Mouse (Mus musculus) urinary bladder, postnatal 14 days (tissue): ENCODE data around the gene Prr12.
"Not testable (repeated sequence)": the region's sequence is repeated elsewhere in the genome, so short reads cannot be mapped to it uniquely, and the experiment has no call there.

Source experiments
- DNase-seq: peaks from one replicate; pipeline ENCODE4 v3.0.0; 2021; ENCODE audit warnings: low spot score

The Prr12 gene

GRCm38 (mm10) chr7:45024281-45025248, 28.1 kb downstream of the Prr12 start:
- DNase-seq = no peak

GRCm38 (mm10) chr7:45023711-45024110, 29.0 kb downstream of the Prr12 start:
- DNase-seq = not testable (repeated sequence)

- DNase-seq = no peak
Observed at GRCm38 (mm10) chr7:45020225-45020624, 32.5 kb downstream of the Prr12 start.

GRCm38 (mm10) chr7:45019031-45019571, 33.6 kb downstream of the Prr12 start:
- DNase-seq = peak; percentile 72

GRCm38 (mm10) chr7:45017242-45018061, 35.2 kb downstream of the Prr12 start, which contains the start of gene Rras:
Rras (plus strand) TSS chr7:45017961.
- DNase-seq = peak; percentile 91

- no peak for DNase-seq
Observed at GRCm38 (mm10) chr7:45016761-45017160, 35.9 kb downstream of the Prr12 start.

GRCm38 (mm10) chr7:45015957-45016612, 36.6 kb downstream of the Prr12 start, which contains the start of gene Scaf1:
Scaf1 (minus strand) TSS chr7:45016363.
- DNase-seq = peak; percentile 99

GRCm38 (mm10) chr7:45015344-45015956, 37.2 kb downstream of the Prr12 start:
- DNase-seq = no peak

GRCm38 (mm10) chr7:45014096-45014451, 38.6 kb downstream of the Prr12 start:
- DNase-seq = no peak

GRCm38 (mm10) chr7:45013366-45014095, 39.1 kb downstream of the Prr12 start:
- DNase-seq = no peak

GRCm38 (mm10) chr7:45012824-45013223, 39.9 kb downstream of the Prr12 start:
- no peak for DNase-seq

- no peak for DNase-seq
Observed at GRCm38 (mm10) chr7:45012011-45012410, 40.7 kb downstream of the Prr12 start.

- no peak for DNase-seq
Observed at GRCm38 (mm10) chr7:45008411-45008810, 44.3 kb downstream of the Prr12 start.

- DNase-seq = no peak
Observed at GRCm38 (mm10) chr7:45007846-45008245, 44.8 kb downstream of the Prr12 start.

- no peak for DNase-seq
Observed at GRCm38 (mm10) chr7:45007141-45007540, 45.5 kb downstream of the Prr12 start.

- DNase-seq = no peak
Observed at GRCm38 (mm10) chr7:45006503-45006902, 46.2 kb downstream of the Prr12 start.

GRCm38 (mm10) chr7:45005321-45005992, 47.2 kb downstream of the Prr12 start:
- no peak for DNase-seq

- no peak for DNase-seq
Observed at GRCm38 (mm10) chr7:45004546-45004945, 48.1 kb downstream of the Prr12 start.

- DNase-seq = no peak
Observed at GRCm38 (mm10) chr7:45002440-45002839, 50.2 kb downstream of the Prr12 start.

GRCm38 (mm10) chr7:45000539-45001114, 52.1 kb downstream of the Prr12 start:
- no peak for DNase-seq
